Comparison of ENCODE assay signal across 8 mouse cellular contexts in genomic region chr10:100487097-100487978, GRCm38 (mm10). TPM values are rescaled to one million over a fixed set of nuclear protein-coding genes. Genes with fewer than 3 reads are reported as not detected.
DNase-seq lines count a peak whose midpoint lies in the region; ATAC-seq lines count a peak whose summit lies in the region.

Gene Tmtc3, minus strand, starts transcription at chr10:100487350.
Gene Cep290, plus strand, starts transcription at chr10:100487558.

- peak within 1 kb of the TSS; percentile 82 for H3K4me3 ChIP-seq in heart, embryonic 10.5 days
- H3K4me3 ChIP-seq in kidney, embryonic 15.5 days (replicated peaks), result peak within 1 kb of the TSS; percentile 72

- H3K4me1 ChIP-seq in heart, embryonic 10.5 days, result 0 out of 2 replicates have a peak, but pooled peaks cover 4% of the 10 kb centered on the region
- H3K4me1 ChIP-seq in kidney, embryonic 15.5 days, result peaks cover 6% of the 10 kb centered on the region

- no peaks in the 10 kb centered on the region for H3K9me3 ChIP-seq in heart, embryonic 10.5 days
- H3K9me3 ChIP-seq in kidney, embryonic 15.5 days (replicated peaks), result no peaks in the 10 kb centered on the region

- peak; percentile 90 for DNase-seq in A20 (ENCODE audit: low read depth, low spot score)
- DNase-seq in brain, adult 2 months (ENCODE audit: low read depth, low spot score), result peak; percentile 100
- DNase-seq in heart, embryonic 10.5 days (ENCODE audit: low spot score), result peak; percentile 98
- DNase-seq in liver, result peak; percentile 93
- DNase-seq in spleen, postnatal 4 days (ENCODE audit: low spot score in 2 of 2), result peak; percentile 86 to 87

- H3K27me3 ChIP-seq in heart, embryonic 10.5 days (ENCODE audit: insufficient read depth, poor library complexity, severe bottlenecking), result no peaks in the 10 kb centered on the region
- H3K27me3 ChIP-seq in kidney, embryonic 15.5 days, result no peaks in the 10 kb centered on the region

- H3K36me3 ChIP-seq in heart, embryonic 10.5 days, result no peaks in the 10 kb centered on the region; the same call in 1 of the 2 replicates
- H3K36me3 ChIP-seq in kidney, embryonic 15.5 days, result no peaks in the 10 kb centered on the region

- under 1% methylated on average over 63 of the region's 63 CpGs for WGBS in heart, embryonic 10.5 days
- under 1% methylated on average over 63 of the region's 63 CpGs for WGBS in kidney, embryonic 15.5 days

- peak within 1 kb of the TSS; percentile 69 for H3K9ac ChIP-seq in kidney, embryonic 15.5 days

- peak; percentile 89 for ATAC-seq in erythroblast, adult 5-6 weeks (replicated peaks; ENCODE audit: low FRiP score, poor library complexity, severe bottlenecking)
- peak; percentile 99 for ATAC-seq in kidney, embryonic 15.5 days (replicated peaks; ENCODE audit: low FRiP score)
- ATAC-seq in monocyte, adult 5-6 weeks (replicated peaks; ENCODE audit: insufficient number of reproducible peaks, low FRiP score, low TSS enrichment, poor library complexity, severe bottlenecking), result peak; percentile 95

- H3K27ac ChIP-seq in heart, embryonic 10.5 days, result peak within 1 kb of the TSS; percentile 89
- H3K27ac ChIP-seq in kidney, embryonic 15.5 days, result peak within 1 kb of the TSS; percentile 84

- peak within 1 kb of the TSS; percentile 87 for H3K4me2 ChIP-seq in kidney, embryonic 15.5 days

RNA-seq across cellular contexts. Expression of gene Tmtc3, which starts in this region (rescaled TPM):
- 7.3 and 10.2 TPM in 2 replicates for total RNA-seq in erythroblast, adult 5-6 weeks (2015; ENCODE audit: low replicate concordance)
- total RNA-seq in erythroblast, adult 5-6 weeks (2017; ENCODE audit: low replicate concordance), result 3.6 and 4.0 TPM in 2 replicates
- 23.1 and 25.5 TPM in 2 replicates for polyA plus RNA-seq in heart, embryonic 10.5 days (2016; fragmentation: Nextera tagmentation; extraction: Ambion mirVana)
- 24.6 and 27.3 TPM in 2 replicates for polyA plus RNA-seq in kidney, embryonic 15.5 days (2015; fragmentation: Nextera tagmentation; extraction: Ambion mirVana)
- total RNA-seq in monocyte, adult 5-6 weeks (2017), result 1.8 to 3.1 TPM (median 2.9 TPM) in 3 replicates

RNA-seq across cellular contexts. Expression of gene Cep290, which starts in this region (rescaled TPM):
- 8.8 and 15.5 TPM in 2 replicates for total RNA-seq in erythroblast, adult 5-6 weeks (2015; ENCODE audit: low replicate concordance)
- total RNA-seq in erythroblast, adult 5-6 weeks (2017; ENCODE audit: low replicate concordance), result 22.6 and 63.6 TPM in 2 replicates
- 3.1 and 4.5 TPM in 2 replicates for polyA plus RNA-seq in heart, embryonic 10.5 days (2016; fragmentation: Nextera tagmentation; extraction: Ambion mirVana)
- polyA plus RNA-seq in kidney, embryonic 15.5 days (2015; fragmentation: Nextera tagmentation; extraction: Ambion mirVana), result 5.5 and 5.7 TPM in 2 replicates
- 5.4 to 12.8 TPM (median 8.7 TPM) in 3 replicates for total RNA-seq in monocyte, adult 5-6 weeks (2017)

Comparison
In these comparisons a context has a peak if more than half of its experiments do, and no peak if none do; other contexts are left out.
1. Peak in every context shown above with its lines: DNase-seq, ATAC-seq, H3K4me3 ChIP-seq and H3K27ac ChIP-seq.